In the genomic region with DNA sequence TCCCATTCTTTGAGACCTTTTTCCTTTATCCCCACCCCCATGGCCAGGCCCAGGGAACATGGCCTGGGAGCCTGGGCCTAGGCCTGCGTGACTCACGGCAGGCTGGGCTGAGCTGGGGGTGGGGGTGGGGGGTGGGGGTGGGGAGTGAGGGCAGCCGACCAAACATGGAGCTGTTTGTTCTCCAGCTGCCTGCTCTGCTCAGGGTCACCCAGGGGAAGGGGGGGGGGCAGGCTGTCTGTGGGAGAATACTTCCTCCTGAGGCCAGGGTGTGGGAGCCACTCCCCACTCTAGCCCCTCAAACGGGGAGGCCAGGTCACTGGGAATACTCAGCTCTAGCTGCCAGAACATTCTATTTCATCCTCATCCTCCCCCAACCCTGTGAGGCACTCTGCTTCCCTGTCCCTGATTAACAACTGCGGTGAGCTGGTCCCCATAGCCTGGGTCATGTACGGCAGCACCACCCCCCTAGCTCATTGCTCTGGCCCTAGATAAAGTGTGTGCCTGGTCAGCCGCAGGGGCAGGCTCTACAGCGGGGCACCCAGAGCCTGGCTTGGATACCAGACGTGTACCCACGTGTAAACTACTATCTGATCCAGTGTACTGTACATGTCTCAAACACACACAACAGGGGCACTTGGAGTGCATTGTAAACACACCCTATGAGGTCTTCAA, we compare ENCODE assay signal across 8 mouse cellular contexts. TPM values are rescaled to one million over a fixed set of nuclear protein-coding genes. Genes with fewer than 3 reads are reported as not detected.
DNase-seq lines count a peak whose midpoint lies in the region; ATAC-seq lines count a peak whose summit lies in the region.

No protein-coding gene starts in this region.

- 3% methylated on average over 9 of the region's 10 CpGs for WGBS in forebrain, embryonic 13.5 days
- 14% methylated on average over 10 of the region's 10 CpGs for WGBS in limb, embryonic 10.5 days
- WGBS in neural tube, embryonic 15.5 days: 12% methylated on average over 9 of the region's 10 CpGs

- H3K9me3 ChIP-seq in forebrain, embryonic 13.5 days (replicated peaks): no peaks in the 10 kb centered on the region
- no peaks in the 10 kb centered on the region for H3K9me3 ChIP-seq in limb, embryonic 10.5 days (replicated peaks)
- H3K9me3 ChIP-seq in neural tube, embryonic 15.5 days (replicated peaks): no peaks in the 10 kb centered on the region

- no peaks in the 10 kb centered on the region for H3K36me3 ChIP-seq in forebrain, embryonic 13.5 days (ENCODE audit: poor library complexity, severe bottlenecking)
- no peaks in the 10 kb centered on the region for H3K36me3 ChIP-seq in limb, embryonic 10.5 days
- no peaks in the 10 kb centered on the region for H3K36me3 ChIP-seq in neural tube, embryonic 15.5 days

- H3K4me3 ChIP-seq in forebrain, embryonic 13.5 days: no peak overlapping the region
- H3K4me3 ChIP-seq in limb, embryonic 10.5 days: peak overlapping the region; percentile 9; the same call in 1 of the 2 replicates
- H3K4me3 ChIP-seq in neural tube, embryonic 15.5 days (replicated peaks): no peak overlapping the region

- peaks cover 84% of the 10 kb centered on the region for H3K27me3 ChIP-seq in forebrain, embryonic 13.5 days
- H3K27me3 ChIP-seq in limb, embryonic 10.5 days (ENCODE audit: low read depth, poor library complexity, severe bottlenecking): peaks cover 20% of the 10 kb centered on the region
- H3K27me3 ChIP-seq in neural tube, embryonic 15.5 days (replicated peaks): peaks cover 10% of the 10 kb centered on the region; the same call in 1 of the 2 replicates

- H3K27ac ChIP-seq in forebrain, embryonic 13.5 days: peak overlapping the region; percentile 57
- peak overlapping the region; percentile 68 for H3K27ac ChIP-seq in limb, embryonic 10.5 days
- peak overlapping the region; percentile 41; the same call in 1 of the 2 replicates for H3K27ac ChIP-seq in neural tube, embryonic 15.5 days (replicated peaks)

- peaks cover 76% of the 10 kb centered on the region for H3K4me1 ChIP-seq in forebrain, embryonic 13.5 days
- H3K4me1 ChIP-seq in limb, embryonic 10.5 days: peaks cover 65% of the 10 kb centered on the region
- H3K4me1 ChIP-seq in neural tube, embryonic 15.5 days: peaks cover 56% of the 10 kb centered on the region

- peak; percentile 29 to 54 for DNase-seq in kidney, postnatal 4 days
- DNase-seq in kidney, adult 11 months: no peak
- no peak for DNase-seq in limb, embryonic 10.5 days (ENCODE audit: low spot score)
- DNase-seq in spleen, adult 18-20 months: no peak
- DNase-seq in thymus, postnatal 4 days: no peak

- no peak; the same call in 1 of the 2 replicates for ATAC-seq in forebrain, embryonic 13.5 days
- no peak for ATAC-seq in neural tube, embryonic 15.5 days (ENCODE audit: low FRiP score)
- no peak for ATAC-seq in monocyte, adult 5-6 weeks (replicated peaks; ENCODE audit: insufficient number of reproducible peaks, low FRiP score, low TSS enrichment, poor library complexity, severe bottlenecking)

- no peak overlapping the region; the same call in 1 of the 2 replicates for H3K9ac ChIP-seq in forebrain, embryonic 13.5 days
- no peak overlapping the region for H3K9ac ChIP-seq in neural tube, embryonic 15.5 days (replicated peaks)

- H3K4me2 ChIP-seq in forebrain, embryonic 13.5 days: peak overlapping the region; percentile 26
- H3K4me2 ChIP-seq in neural tube, embryonic 15.5 days: peak overlapping the region; percentile 5; the same call in 1 of the 2 replicates

RNA-seq across cellular contexts. Expression of gene Cacna1h, which starts 28.2 kb away (rescaled TPM):
- polyA plus RNA-seq in forebrain, embryonic 13.5 days (2015; fragmentation: Nextera tagmentation; extraction: Ambion mirVana): 7.9 and 9.1 TPM in 2 replicates
- polyA plus RNA-seq in limb, embryonic 10.5 days (2016; fragmentation: Nextera tagmentation; extraction: Ambion mirVana): 1.8 and 3.2 TPM in 2 replicates
- polyA plus RNA-seq in neural tube, embryonic 15.5 days (2015; fragmentation: Nextera tagmentation; extraction: Ambion mirVana): 10.1 and 10.9 TPM in 2 replicates
- 0.48 to 0.97 TPM in 2 of 3 replicates, not detected in the other for total RNA-seq in monocyte, adult 5-6 weeks (2017)

RNA-seq across cellular contexts. Expression of gene Tpsg1, which starts 36.3 kb away (rescaled TPM):
- 0.66 and 1.0 TPM in 2 replicates for polyA plus RNA-seq in forebrain, embryonic 13.5 days (2015; fragmentation: Nextera tagmentation; extraction: Ambion mirVana)
- not detected in 2 replicates for polyA plus RNA-seq in limb, embryonic 10.5 days (2016; fragmentation: Nextera tagmentation; extraction: Ambion mirVana)
- polyA plus RNA-seq in neural tube, embryonic 15.5 days (2015; fragmentation: Nextera tagmentation; extraction: Ambion mirVana): 0.34 and 0.74 TPM in 2 replicates
- total RNA-seq in monocyte, adult 5-6 weeks (2017): not detected in 3 replicates

RNA-seq across cellular contexts. Expression of gene Tpsb2, which starts 39.3 kb away (rescaled TPM):
- not detected in 2 replicates for polyA plus RNA-seq in forebrain, embryonic 13.5 days (2015; fragmentation: Nextera tagmentation; extraction: Ambion mirVana)
- polyA plus RNA-seq in limb, embryonic 10.5 days (2016; fragmentation: Nextera tagmentation; extraction: Ambion mirVana): not detected in 2 replicates
- polyA plus RNA-seq in neural tube, embryonic 15.5 days (2015; fragmentation: Nextera tagmentation; extraction: Ambion mirVana): 1.2 and 1.8 TPM in 2 replicates
- total RNA-seq in monocyte, adult 5-6 weeks (2017): not detected in 3 replicates

RNA-seq across cellular contexts. Expression of gene Tekt4, which starts 49.1 kb away (rescaled TPM):
- polyA plus RNA-seq in forebrain, embryonic 13.5 days (2015; fragmentation: Nextera tagmentation; extraction: Ambion mirVana): 0.57 and 0.82 TPM in 2 replicates
- not detected in 2 replicates for polyA plus RNA-seq in limb, embryonic 10.5 days (2016; fragmentation: Nextera tagmentation; extraction: Ambion mirVana)
- polyA plus RNA-seq in neural tube, embryonic 15.5 days (2015; fragmentation: Nextera tagmentation; extraction: Ambion mirVana): 0.67 and 0.84 TPM in 2 replicates
- total RNA-seq in monocyte, adult 5-6 weeks (2017): not detected in 3 replicates

RNA-seq across cellular contexts. Expression of gene Tpsab1, which starts 60.0 kb away (rescaled TPM):
- not detected in 2 replicates for polyA plus RNA-seq in forebrain, embryonic 13.5 days (2015; fragmentation: Nextera tagmentation; extraction: Ambion mirVana)
- polyA plus RNA-seq in limb, embryonic 10.5 days (2016; fragmentation: Nextera tagmentation; extraction: Ambion mirVana): not detected in 2 replicates
- 0.19 TPM in 1 of 2 replicates, not detected in the other for polyA plus RNA-seq in neural tube, embryonic 15.5 days (2015; fragmentation: Nextera tagmentation; extraction: Ambion mirVana)
- total RNA-seq in monocyte, adult 5-6 weeks (2017): not detected in 3 replicates

Comparison
In these comparisons a context has a peak if more than half of its experiments do, and no peak if none do; other contexts are left out.
1. DNase-seq: peak in kidney, postnatal 4 days (2 of 2); none in kidney, adult 11 months (single experiment), limb, embryonic 10.5 days (single experiment), spleen, adult 18-20 months (0 of 2) and thymus, postnatal 4 days (single experiment).
2. Peak in every context shown above with its lines, with median percentiles within 50 percentile points of each other: H3K27ac ChIP-seq.